Mouse (Mus musculus) myocyte (in vitro differentiated cells): ENCODE results near the gene 5330417C22Rik. TPM values are rescaled to one million over a fixed set of nuclear protein-coding genes. Genes with fewer than 3 reads are reported as not detected.
"Not testable (repeated sequence)": the region's sequence is repeated elsewhere in the genome, so short reads cannot be mapped to it uniquely, and the experiment has no call there.

Experiments
- H3K27me3 ChIP-seq: one replicate; pipeline ENCODE4 v1.6.1; 2011; ENCODE audit not compliant: control insufficient read depth, insufficient read depth, insufficient read length
- H3K36me3 ChIP-seq: one replicate; pipeline ENCODE4 v1.6.1; 2011; ENCODE audit not compliant: control insufficient read depth, insufficient read depth
- H3K4me2 ChIP-seq: one replicate; pipeline ENCODE4 v1.6.1; 2011; ENCODE audit warnings: low read depth, control low read depth
- H3K4me3 ChIP-seq: one replicate; pipeline ENCODE4 v1.5.1; 2011; ENCODE audit warnings: mild to moderate bottlenecking, control low read depth, moderate library complexity
- H3K79me2 ChIP-seq: one replicate; pipeline ENCODE4 v1.6.1; 2011; ENCODE audit not compliant: control insufficient read depth, insufficient read depth
- H3ac ChIP-seq: one replicate; pipeline ENCODE4 v1.6.1; 2011; ENCODE audit not compliant: control insufficient read depth, insufficient read length
- CEBPB ChIP-seq: IDR thresholded peaks from 2 replicates; pipeline ENCODE4 v1.6.1; 2011; ENCODE audit warnings: mild to moderate bottlenecking, moderate library complexity; ENCODE audit not compliant: poor library complexity, insufficient read depth, severe bottlenecking
- E2F4 ChIP-seq: IDR thresholded peaks from one replicate; pipeline ENCODE4 v1.6.1; 2011; ENCODE audit warnings: mild to moderate bottlenecking, control low read depth, moderate library complexity; ENCODE audit not compliant: insufficient read depth
- MAX ChIP-seq: IDR thresholded peaks from one replicate; pipeline ENCODE4 v1.6.1; 2011; ENCODE audit warnings: low read depth, mild to moderate bottlenecking, control low read depth
- MYOD1 ChIP-seq, 3 experiments: IDR thresholded peaks; one replicate each; pipeline ENCODE4 v1.6.1; 2011; ENCODE audit warnings: control low read depth in 2 of 3, low read depth in 2 of 3, mild to moderate bottlenecking in 2 of 3, moderate library complexity in 1 of 3; ENCODE audit not compliant: insufficient read length in 2 of 3, control insufficient read depth in 1 of 3
- MYOG ChIP-seq, 3 experiments: IDR thresholded peaks; one replicate each; pipeline ENCODE4 v1.6.1; 2011; ENCODE audit warnings: control low read depth in 2 of 3, low read depth in 2 of 3, mild to moderate bottlenecking in 2 of 3; ENCODE audit not compliant: insufficient read length in 2 of 3, control insufficient read depth in 1 of 3, insufficient read depth in 1 of 3
- POLR2A ChIP-seq: IDR thresholded peaks from one replicate; pipeline ENCODE4 v1.6.1; 2011; ENCODE audit warnings: low read depth, mild to moderate bottlenecking, control low read depth, moderate library complexity; ENCODE audit not compliant: insufficient read length
- POLR2AphosphoS2 ChIP-seq: IDR thresholded peaks from one replicate; pipeline ENCODE4 v1.6.1; 2011; ENCODE audit warnings: low read depth, control low read depth; ENCODE audit not compliant: insufficient read length
- REST ChIP-seq: IDR thresholded peaks from one replicate; pipeline ENCODE4 v1.6.1; 2011; ENCODE audit warnings: mild to moderate bottlenecking, control low read depth, moderate library complexity; ENCODE audit not compliant: insufficient read depth, insufficient read length
- SRF ChIP-seq: IDR thresholded peaks from one replicate; pipeline ENCODE4 v1.6.1; 2011; ENCODE audit warnings: low read depth; ENCODE audit not compliant: control insufficient read depth, insufficient read length
- TCF12 ChIP-seq: IDR thresholded peaks from one replicate; pipeline ENCODE4 v1.6.1; 2011; ENCODE audit warnings: mild to moderate bottlenecking, control low read depth; ENCODE audit not compliant: poor library complexity, insufficient read depth, severe bottlenecking
- TCF3 ChIP-seq: IDR thresholded peaks from one replicate; pipeline ENCODE4 v1.6.1; 2011; ENCODE audit warnings: low read depth, control low read depth; ENCODE audit not compliant: insufficient read length
- USF1 ChIP-seq: IDR thresholded peaks from one replicate; pipeline ENCODE4 v1.6.1; 2011; ENCODE audit warnings: low read depth, mild to moderate bottlenecking, control low read depth, moderate library complexity
- polyA plus RNA-seq: library from polyadenylated mRNA; unstranded; fragments of >200 nt; fragmentation: generic; extraction: Trizol; gene quantifications from one replicate; pipeline ENCODE4 v1.2.1, GENCODE M21; 2012; ENCODE audit warnings: missing spikeins

5330417C22Rik gene
- polyA plus RNA-seq, 1 experiment, result 0.05 TPM

- Histone ChIP-seq H3K36me3 (no peaks in the 10 kb centered on the region), H3K27me3 (peaks cover 6% of the 10 kb centered on the region), H3K79me2 (peaks cover 17% of the 10 kb centered on the region), H3K4me2 (peak within 1 kb of the TSS; percentile 99), H3ac (no peak within 1 kb of the TSS), H3K4me3 (peak within 1 kb of the TSS; percentile 81)
- TF ChIP-seq MAX (no peak), POLR2A (peak; percentile 99), TCF3 (no peak), SRF (peak; percentile 19), USF1 (no peak), CEBPB (no peak), POLR2AphosphoS2 (peak; percentile 100), MYOD1 (IDR thresholded peaks at IDR 0.05; ENCODE audit: control insufficient read depth in 1 of 3, insufficient read length in 2 of 3, low read depth in 2 of 3) (no peak), TCF12 (no peak), E2F4 (no peak), MYOG (IDR thresholded peaks at IDR 0.05; ENCODE audit: control insufficient read depth in 1 of 3, insufficient read depth in 1 of 3, insufficient read length in 2 of 3, low read depth in 2 of 3) (no peak), REST (peak; percentile 11)
These were observed 35.3 kb upstream of the 5330417C22Rik start, which contains the start of gene Taf13 for GRCm38 (mm10) chr3:108571443-108572294. Gene Taf13, plus strand, starts transcription at chr3:108571698.

GRCm38 (mm10) chr3:108570813-108571212, 34.5 kb upstream of the 5330417C22Rik start:
- H3K4me3 ChIP-seq, result peak overlapping the region; percentile 81
- peaks cover 12% of the 10 kb centered on the region for H3K79me2 ChIP-seq
- no peaks in the 10 kb centered on the region for H3K36me3 ChIP-seq
- H3K27me3 ChIP-seq, result peaks cover 14% of the 10 kb centered on the region
- peak overlapping the region; percentile 67 for H3K4me2 ChIP-seq
- TF ChIP-seq POLR2AphosphoS2 (no peak), CEBPB (no peak), MYOG (IDR thresholded peaks at IDR 0.05; ENCODE audit: control insufficient read depth in 1 of 3, insufficient read depth in 1 of 3, insufficient read length in 2 of 3, low read depth in 2 of 3) (no peak), TCF12 (no peak), REST (no peak), SRF (no peak), E2F4 (no peak), POLR2A (no peak), USF1 (no peak), MAX (no peak), TCF3 (no peak), MYOD1 (IDR thresholded peaks at IDR 0.05; ENCODE audit: control insufficient read depth in 1 of 3, insufficient read length in 2 of 3, low read depth in 2 of 3) (no peak)
- H3ac ChIP-seq, result no peak overlapping the region

- not testable (repeated sequence) for H3ac ChIP-seq, H3K4me3 ChIP-seq, H3K4me2 ChIP-seq, H3K36me3 ChIP-seq
- Histone ChIP-seq H3K79me2 (peaks cover 11% of the 10 kb centered on the region), H3K27me3 (peaks cover 14% of the 10 kb centered on the region)
These were observed 33.3 kb upstream of the 5330417C22Rik start for GRCm38 (mm10) chr3:108569636-108570035.

GRCm38 (mm10) chr3:108567990-108568877, 31.9 kb upstream of the 5330417C22Rik start:
- no peaks in the 10 kb centered on the region for H3K79me2 ChIP-seq
- no peak overlapping the region for H3K4me3 ChIP-seq
- H3K36me3 ChIP-seq, result no peaks in the 10 kb centered on the region
- no peak for TF ChIP-seq TCF3
- no peak for TF ChIP-seq REST
- TF ChIP-seq TCF12, result no peak
- no peak for TF ChIP-seq MAX
- no peak for TF ChIP-seq POLR2A
- no peak for TF ChIP-seq MYOD1 (IDR thresholded peaks at IDR 0.05; ENCODE audit: control insufficient read depth in 1 of 3, insufficient read length in 2 of 3, low read depth in 2 of 3)
- no peak for TF ChIP-seq MYOG (IDR thresholded peaks at IDR 0.05; ENCODE audit: control insufficient read depth in 1 of 3, insufficient read depth in 1 of 3, insufficient read length in 2 of 3, low read depth in 2 of 3)
- peak overlapping the region; percentile 9 for H3K4me2 ChIP-seq
- H3K27me3 ChIP-seq, result peaks cover 14% of the 10 kb centered on the region
- H3ac ChIP-seq, result no peak overlapping the region
